Mouse (Mus musculus) midbrain, embryonic 10.5 days (tissue): Measurements from ENCODE around the gene Pi4k2a. TPM values are rescaled to one million over a fixed set of nuclear protein-coding genes. Genes with fewer than 3 reads are reported as not detected.

Experiments used
- DNase-seq: peaks from one replicate; pipeline ENCODE4 v3.0.0-alpha.2; 2017; ENCODE audit warnings: low spot score
- H3K27ac ChIP-seq: fragments of 300-500 bp; sonication (generic); replicated peaks from 2 replicates; pipeline ENCODE4 v1.5.1; 2016; ENCODE audit warnings: mild to moderate bottlenecking
- H3K27me3 ChIP-seq: fragments of 300-500 bp; sonication (generic); 2 replicates; pipeline ENCODE4 v1.6.1; 2016; ENCODE audit warnings: low read depth, mild to moderate bottlenecking; ENCODE audit not compliant: poor library complexity, severe bottlenecking
- H3K36me3 ChIP-seq: fragments of 300-500 bp; sonication (generic); 2 replicates; pipeline ENCODE4 v1.6.1; 2016; ENCODE audit warnings: mild to moderate bottlenecking, moderate library complexity
- H3K4me1 ChIP-seq: fragments of 300-500 bp; sonication (generic); 2 replicates; pipeline ENCODE4 v1.6.1; 2016
- H3K4me3 ChIP-seq: fragments of 300-500 bp; sonication (generic); 2 replicates; pipeline ENCODE4 v1.5.1; 2016; ENCODE audit warnings: mild to moderate bottlenecking, moderate library complexity
- H3K9me3 ChIP-seq: fragments of 300-500 bp; sonication (generic); replicated peaks from 2 replicates; pipeline ENCODE4 v1.6.1; 2016; ENCODE audit warnings: mild to moderate bottlenecking
- WGBS: fragments of 180-500 bp; shearing (Covaris S2); methylation state at CpG from one replicate; pipeline ENCODE4 v1.1.7; 2016; 5-methylcytosine and 5-hydroxymethylcytosine counted together
- polyA plus RNA-seq: library from polyadenylated mRNA; unstranded; fragments of >200 nt; fragmentation: Nextera tagmentation; extraction: Ambion mirVana; gene quantifications from 2 replicates; pipeline ENCODE4 v1.2.1, GENCODE M21; 2016

Pi4k2a gene
- polyA plus RNA-seq, 1 experiment from 2014 or later: 23.3 TPM

GRCm38 (mm10) chr19:42158246-42159017 lies 68.2 kb downstream of the Pi4k2a start:
- Histone ChIP-seq H3K27ac (peak overlapping the region; percentile 71), H3K27me3 (no peaks in the 10 kb centered on the region), H3K9me3 (no peaks in the 10 kb centered on the region), H3K36me3 (no peaks in the 10 kb centered on the region), H3K4me3 (no peak overlapping the region), H3K4me1 (peaks cover 9% of the 10 kb centered on the region)
- WGBS: 69% methylated on average over 13 of the region's 13 CpGs
- DNase-seq: no peak

- Histone ChIP-seq H3K27me3 (peaks cover 24% of the 10 kb centered on the region), H3K36me3 (no peaks in the 10 kb centered on the region), H3K4me3 (no peak within 1 kb of the TSS), H3K9me3 (no peaks in the 10 kb centered on the region), H3K4me1 (no peaks in the 10 kb centered on the region), H3K27ac (no peak within 1 kb of the TSS)
- 90% methylated on average over 5 of the region's 5 CpGs for WGBS
- DNase-seq: no peak
Observed at GRCm38 (mm10) chr19:42163764-42164163, 73.5 kb downstream of the Pi4k2a start, which contains the start of gene Zfyve27. Gene Zfyve27 (plus strand): TSS chr19:42163951.

- no peaks in the 10 kb centered on the region for H3K9me3 ChIP-seq
- no peak overlapping the region for H3K4me3 ChIP-seq
- H3K27ac ChIP-seq: no peak overlapping the region
- no peaks in the 10 kb centered on the region for H3K4me1 ChIP-seq
- H3K27me3 ChIP-seq: peaks cover 29% of the 10 kb centered on the region
- 82% methylated on average over 7 of the region's 7 CpGs for WGBS
- no peak for DNase-seq
- no peaks in the 10 kb centered on the region for H3K36me3 ChIP-seq
Observed at GRCm38 (mm10) chr19:42164188-42164587, 73.9 kb downstream of the Pi4k2a start.

- 6% methylated on average over 12 of the region's 12 CpGs for WGBS
- H3K4me3 ChIP-seq: peak overlapping the region; percentile 30
- H3K9me3 ChIP-seq: no peaks in the 10 kb centered on the region
- H3K27ac ChIP-seq: no peak overlapping the region; the same call in 1 of the 2 replicates
- peak; percentile 81 for DNase-seq
- H3K36me3 ChIP-seq: no peaks in the 10 kb centered on the region
- H3K4me1 ChIP-seq: peaks cover 4% of the 10 kb centered on the region
- peaks cover 36% of the 10 kb centered on the region for H3K27me3 ChIP-seq
Observed at GRCm38 (mm10) chr19:42166130-42166529, 75.9 kb downstream of the Pi4k2a start.

DNA sequence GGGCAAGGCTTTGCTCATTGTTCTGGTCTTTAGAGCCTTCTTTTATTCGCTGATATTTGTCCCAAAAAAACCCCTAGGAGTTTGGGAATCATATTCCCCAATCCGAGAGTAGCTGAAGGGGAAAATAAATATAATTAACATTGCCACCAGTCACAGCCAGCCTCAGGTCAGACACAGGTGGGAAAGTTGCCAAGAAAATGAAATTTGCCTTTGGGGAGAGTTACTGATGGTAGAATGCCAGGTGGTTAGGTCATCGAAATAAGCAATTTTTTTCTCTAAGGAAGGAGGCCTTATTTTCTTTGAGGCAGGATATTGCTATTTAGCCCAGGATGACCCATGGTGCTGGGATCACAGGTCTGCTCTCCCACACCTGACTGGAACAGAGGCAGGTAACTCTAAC lies 76.5 kb downstream of the Pi4k2a start:
- Histone ChIP-seq H3K27me3 (peaks cover 36% of the 10 kb centered on the region), H3K9me3 (no peaks in the 10 kb centered on the region), H3K4me1 (peaks cover 10% of the 10 kb centered on the region), H3K27ac (no peak overlapping the region), H3K36me3 (no peaks in the 10 kb centered on the region), H3K4me3 (no peak overlapping the region)
- 60% methylated on average over 3 of the region's 3 CpGs for WGBS
- no peak for DNase-seq

- Histone ChIP-seq H3K36me3 (no peaks in the 10 kb centered on the region), H3K4me3 (no peak overlapping the region), H3K9me3 (no peaks in the 10 kb centered on the region), H3K4me1 (peaks cover 12% of the 10 kb centered on the region), H3K27me3 (peaks cover 36% of the 10 kb centered on the region), H3K27ac (no peak overlapping the region)
- DNase-seq: no peak
- WGBS: 69% methylated on average over 9 of the region's 9 CpGs
Observed at GRCm38 (mm10) chr19:42167489-42167888, 77.2 kb downstream of the Pi4k2a start.

- H3K27ac ChIP-seq: no peak overlapping the region
- DNase-seq: no peak
- H3K9me3 ChIP-seq: no peaks in the 10 kb centered on the region
- no peaks in the 10 kb centered on the region for H3K36me3 ChIP-seq
- H3K27me3 ChIP-seq: peaks cover 36% of the 10 kb centered on the region
- no peak overlapping the region for H3K4me3 ChIP-seq
- H3K4me1 ChIP-seq: peaks cover 12% of the 10 kb centered on the region
- 82% methylated on average over 10 of the region's 10 CpGs for WGBS
Observed at GRCm38 (mm10) chr19:42169322-42169975, 79.2 kb downstream of the Pi4k2a start.

- WGBS: 2% methylated on average over 55 of the region's 56 CpGs
- peak overlapping the region; percentile 87 for H3K27ac ChIP-seq
- no peaks in the 10 kb centered on the region for H3K36me3 ChIP-seq
- H3K4me1 ChIP-seq: peaks cover 12% of the 10 kb centered on the region
- H3K27me3 ChIP-seq: peaks cover 31% of the 10 kb centered on the region
- DNase-seq: peak; percentile 90
- no peaks in the 10 kb centered on the region for H3K9me3 ChIP-seq
- peak overlapping the region; percentile 96 for H3K4me3 ChIP-seq
Observed at GRCm38 (mm10) chr19:42170025-42170969, 80.0 kb downstream of the Pi4k2a start.

Other genes with a start within 250 kb of the Pi4k2a start
- gene Frat2, start 242.3 kb upstream of the Pi4k2a start, polyA plus RNA-seq: 5.4 and 6.5 TPM in 2 replicates
- 34.0 and 35.4 TPM in 2 replicates for gene Rrp12, start 194.3 kb upstream of the Pi4k2a start, polyA plus RNA-seq
- 924 and 1,153 TPM in 2 replicates for gene Pgam1, start 178.5 kb upstream of the Pi4k2a start, polyA plus RNA-seq
- gene Exosc1, start 157.0 kb upstream of the Pi4k2a start, polyA plus RNA-seq: 82.1 and 96.4 TPM in 2 replicates
- 88.4 and 91.6 TPM in 2 replicates for gene Zdhhc16, start 157.0 kb upstream of the Pi4k2a start, polyA plus RNA-seq
- 34.8 and 39.4 TPM in 2 replicates for gene Mms19, start 109.3 kb upstream of the Pi4k2a start, polyA plus RNA-seq
- gene Ubtd1, start 108.7 kb upstream of the Pi4k2a start, polyA plus RNA-seq: 9.5 and 10.2 TPM in 2 replicates
- gene Ankrd2, start 54.5 kb upstream of the Pi4k2a start, polyA plus RNA-seq: 0.17 and 0.29 TPM in 2 replicates
- 1.1 and 1.8 TPM in 2 replicates for gene Hoga1, start 44.9 kb upstream of the Pi4k2a start, polyA plus RNA-seq
- 0.09 TPM in 1 of 2 replicates, not detected in the other for gene 4933411K16Rik, start 38.2 kb upstream of the Pi4k2a start, polyA plus RNA-seq
- 51.9 and 70.7 TPM in 2 replicates for gene Morn4, start 4.1 kb upstream of the Pi4k2a start, polyA plus RNA-seq
- gene Avpi1, start 38.6 kb downstream of the Pi4k2a start, polyA plus RNA-seq: 15.7 and 17.7 TPM in 2 replicates
- gene Marveld1, start 56.9 kb downstream of the Pi4k2a start, polyA plus RNA-seq: 3.2 and 3.6 TPM in 2 replicates
- gene Zfyve27, start 73.5 kb downstream of the Pi4k2a start, polyA plus RNA-seq: 29.4 and 36.4 TPM in 2 replicates
- 0.06 TPM in 2 replicates for gene Sfrp5, start 111.8 kb downstream of the Pi4k2a start, polyA plus RNA-seq
- gene Golga7b, start 157.1 kb downstream of the Pi4k2a start, polyA plus RNA-seq: 1.0 and 2.2 TPM in 2 replicates